Mouse (Mus musculus) cortical plate, adult 2 months (tissue): ENCODE measurements at regions not wholly inside any gene's neighbourhood (a gene's known extent, or its start where the extent isn't known, plus 50 kb on each side); places are given as distances from the start of the nearest gene placed in this dataset.

Experiments
- H3K27ac ChIP-seq: fragments of 200-500 bp; 2 replicates; pipeline ENCODE4 v1.5.1; 2012; ENCODE audit warnings: low read length, control low read depth, inconsistent platforms; ENCODE audit not compliant: insufficient read depth
- H3K4me1 ChIP-seq: fragments of 200-500 bp; 2 replicates; pipeline ENCODE4 v1.6.1; 2011; ENCODE audit warnings: low read length; ENCODE audit not compliant: control insufficient read depth, insufficient read depth
- H3K4me3 ChIP-seq: fragments of 200-500 bp; 2 replicates; pipeline ENCODE4 v1.5.1; 2011; ENCODE audit warnings: mild to moderate bottlenecking, low read length, control low read depth; ENCODE audit not compliant: insufficient read depth
- CTCF ChIP-seq: fragments of 200-500 bp; IDR thresholded peaks from 2 replicates; pipeline ENCODE4 v1.5.1; 2011; ENCODE audit warnings: mild to moderate bottlenecking, control low read depth, low read length; ENCODE audit not compliant: insufficient read depth; ENCODE audit errors: extremely low read depth
- POLR2A ChIP-seq: fragments of 200-500 bp; IDR thresholded peaks from 2 replicates; pipeline ENCODE4 v1.6.1; 2011; ENCODE audit warnings: mild to moderate bottlenecking, low read length, control low read depth; ENCODE audit not compliant: insufficient read depth; ENCODE audit errors: extremely low read depth

DNA sequence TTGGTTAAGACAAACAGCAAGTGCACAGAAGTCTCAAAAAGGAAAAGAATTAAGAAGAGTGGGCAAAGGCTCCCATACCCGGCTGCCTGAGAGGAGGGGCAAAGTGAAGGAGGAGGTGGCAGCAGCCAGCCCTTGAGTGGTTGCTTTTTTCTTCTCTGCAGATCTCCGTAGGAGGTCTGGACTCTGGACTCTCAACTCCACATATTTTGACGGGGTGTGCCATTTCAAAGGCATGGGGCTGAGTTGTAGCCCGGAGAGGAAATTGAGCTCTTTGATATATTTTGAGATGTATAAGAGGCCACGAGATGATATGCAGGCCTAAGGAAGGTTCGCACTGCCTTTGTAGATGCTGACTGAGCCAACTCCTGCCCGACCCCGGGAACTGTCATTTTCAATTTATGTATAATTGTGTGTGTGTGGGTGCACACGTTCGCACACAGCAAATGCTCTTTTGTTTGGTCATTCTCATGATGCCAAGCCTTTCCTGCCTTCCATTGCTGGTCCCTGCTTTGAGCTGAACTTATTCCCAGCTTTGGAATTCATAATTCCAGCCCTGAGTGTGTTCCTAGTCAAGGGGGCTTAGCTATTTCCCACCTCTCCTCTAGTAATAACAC is 56.4 kb downstream of the Cxcr4 start:
- Histone ChIP-seq H3K27ac (no peak overlapping the region), H3K4me1 (no peaks in the 10 kb centered on the region), H3K4me3 (no peak overlapping the region)
- TF ChIP-seq CTCF, result no peak

DNA sequence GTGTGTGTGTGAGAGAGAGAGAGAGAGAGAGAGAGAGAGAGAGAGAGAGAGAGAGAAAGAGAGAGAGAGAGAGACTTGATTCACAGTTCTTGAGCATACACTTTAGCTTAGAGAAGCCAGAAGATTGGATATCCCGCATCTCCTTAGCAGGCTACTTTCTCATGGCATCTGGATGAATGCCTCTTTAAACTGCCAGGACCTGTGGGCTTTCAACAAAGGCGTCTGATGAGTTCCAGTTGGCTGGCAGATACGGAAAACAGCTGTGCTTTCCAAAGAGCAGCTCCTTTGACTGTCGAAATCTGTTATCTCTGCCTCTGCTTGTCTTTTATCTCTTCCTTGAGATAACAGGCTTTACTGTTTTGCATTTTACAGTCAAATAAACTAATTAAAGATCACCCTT is 59.5 kb downstream of the Cxcr4 start:
- no peaks in the 10 kb centered on the region for H3K4me1 ChIP-seq
- no peak overlapping the region for H3K27ac ChIP-seq
- no peak overlapping the region for H3K4me3 ChIP-seq
- TF ChIP-seq POLR2A (no peak), CTCF (no peak)

DNA sequence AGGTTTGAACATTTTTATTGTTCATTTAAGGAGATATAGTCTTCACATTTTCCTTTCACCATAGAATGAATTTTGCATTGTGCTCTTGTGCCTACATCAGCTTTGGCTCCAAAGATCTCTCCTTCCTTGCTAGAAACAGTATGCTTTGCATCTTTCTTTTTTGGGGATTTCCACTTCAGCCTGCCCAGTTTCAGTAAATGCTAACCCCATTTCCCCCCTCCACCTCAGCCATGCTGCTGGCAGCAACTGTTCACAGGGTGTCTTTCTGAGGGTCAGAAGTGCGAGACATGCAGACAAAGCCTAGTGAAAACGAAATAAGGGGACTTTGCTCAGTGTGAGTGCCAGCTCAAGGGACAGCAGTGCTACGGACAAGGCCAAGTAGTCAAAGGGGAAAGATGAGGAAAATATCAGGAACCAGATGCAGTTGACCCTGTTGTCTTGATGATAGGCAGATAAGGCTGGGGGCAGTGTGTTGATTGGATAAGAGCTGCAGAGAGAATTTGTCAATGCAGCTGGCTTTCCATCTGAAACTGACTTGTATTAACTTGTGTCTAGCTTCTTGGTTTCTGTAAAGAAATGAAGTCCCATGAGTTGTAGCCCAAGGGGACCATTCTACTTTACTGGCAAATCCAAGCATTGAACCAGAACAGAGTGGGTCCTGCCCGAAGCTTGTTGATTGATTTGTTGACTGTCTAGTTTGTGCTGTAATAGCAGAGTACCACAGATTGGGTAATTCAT is 62.1 kb downstream of the Cxcr4 start:
- no peaks in the 10 kb centered on the region for H3K4me1 ChIP-seq
- no peak overlapping the region for H3K4me3 ChIP-seq
- no peak overlapping the region for H3K27ac ChIP-seq
- TF ChIP-seq CTCF (no peak), POLR2A (no peak)

DNA sequence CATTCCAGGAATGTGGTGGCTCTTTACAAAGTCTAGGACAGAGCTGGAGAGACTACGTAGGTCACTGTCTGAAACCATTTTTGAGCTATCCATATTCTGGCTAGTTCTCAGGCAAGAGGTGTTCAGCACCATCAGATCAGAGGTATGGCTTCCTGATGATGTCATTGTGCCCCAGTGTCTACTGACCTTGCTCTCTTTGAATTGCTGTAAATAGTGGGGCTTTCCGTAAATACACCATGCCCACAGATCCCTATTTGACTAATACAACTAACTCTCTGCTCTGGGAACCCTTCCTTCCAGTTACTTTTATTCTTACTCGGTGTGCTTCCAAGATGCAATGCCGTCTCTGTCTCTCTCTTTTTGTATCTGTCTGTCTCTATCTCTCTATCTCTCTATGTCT is 72.9 kb downstream of the Cxcr4 start:
- Histone ChIP-seq H3K4me3 (no peak overlapping the region), H3K27ac (no peak overlapping the region), H3K4me1 (no peaks in the 10 kb centered on the region)
- TF ChIP-seq CTCF (no peak), POLR2A (no peak)

DNA sequence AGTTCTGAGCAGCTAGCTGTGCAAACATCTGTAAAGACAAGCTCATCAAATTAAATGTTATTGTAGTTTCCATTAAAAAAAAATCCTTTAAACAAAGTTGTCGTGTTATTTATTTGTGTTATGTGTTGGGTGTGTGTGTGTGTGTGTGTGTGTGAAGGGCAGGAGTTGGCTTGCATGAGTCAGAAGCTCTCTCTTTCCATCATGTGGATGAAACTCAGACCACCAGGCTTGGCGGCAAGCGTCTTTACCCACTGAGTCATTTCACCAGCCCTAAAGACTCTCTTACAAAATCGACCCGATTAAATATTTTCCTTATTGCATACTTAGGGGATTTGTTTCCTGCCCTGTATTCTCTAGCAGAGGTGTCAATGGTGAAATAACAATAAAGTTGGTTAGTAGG is 73.6 kb downstream of the Cxcr4 start:
- TF ChIP-seq CTCF (no peak), POLR2A (no peak)
- H3K27ac ChIP-seq, result no peak overlapping the region
- H3K4me3 ChIP-seq, result no peak overlapping the region

DNA sequence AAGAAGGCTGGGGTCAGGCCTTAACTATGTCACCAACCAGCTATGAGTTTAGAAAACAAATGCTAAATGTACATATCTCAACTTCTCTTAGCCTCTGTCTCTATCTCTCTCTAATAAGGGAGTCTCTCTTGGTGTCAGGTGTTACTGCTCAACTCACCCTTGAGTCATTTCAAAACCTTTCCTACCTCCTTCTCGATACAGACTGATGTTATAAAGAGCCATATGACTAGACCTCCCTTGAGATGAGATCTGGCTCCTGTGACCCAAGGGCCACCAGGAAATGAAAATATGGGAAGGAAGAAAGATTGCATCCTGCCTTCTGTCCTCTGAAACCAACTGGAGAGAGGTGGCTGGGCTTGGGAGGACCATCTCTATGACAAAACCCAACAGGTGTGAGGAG is 74.7 kb downstream of the Cxcr4 start:
- Histone ChIP-seq H3K27ac (no peak overlapping the region), H3K4me1 (no peaks in the 10 kb centered on the region), H3K4me3 (no peak overlapping the region)
- TF ChIP-seq CTCF (no peak), POLR2A (no peak)

More for the DNA sequence above, 73.6 kb downstream of the Cxcr4 start:
- no peaks in the 10 kb centered on the region for H3K4me1 ChIP-seq

DNA sequence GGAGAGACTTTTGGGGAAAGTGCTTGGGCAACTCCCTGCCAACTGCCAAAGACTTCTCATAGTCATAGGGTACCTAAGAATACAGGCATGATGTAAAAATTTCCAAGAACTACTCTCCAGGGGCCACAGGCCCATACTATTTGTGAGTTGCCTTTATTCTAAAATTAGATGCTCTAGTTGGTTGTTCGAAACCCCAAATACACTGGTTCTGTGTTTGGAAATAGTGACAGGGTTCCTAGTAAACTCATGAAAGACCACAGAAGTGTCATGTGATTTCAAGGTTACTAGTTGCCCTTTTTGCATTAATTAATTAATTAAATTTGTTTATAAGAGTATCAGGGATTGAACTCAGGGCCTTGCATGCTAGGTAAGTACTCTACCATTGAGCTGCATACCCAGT is 77.8 kb downstream of the Cxcr4 start:
- TF ChIP-seq CTCF, result no peak
- no peak for TF ChIP-seq POLR2A

DNA sequence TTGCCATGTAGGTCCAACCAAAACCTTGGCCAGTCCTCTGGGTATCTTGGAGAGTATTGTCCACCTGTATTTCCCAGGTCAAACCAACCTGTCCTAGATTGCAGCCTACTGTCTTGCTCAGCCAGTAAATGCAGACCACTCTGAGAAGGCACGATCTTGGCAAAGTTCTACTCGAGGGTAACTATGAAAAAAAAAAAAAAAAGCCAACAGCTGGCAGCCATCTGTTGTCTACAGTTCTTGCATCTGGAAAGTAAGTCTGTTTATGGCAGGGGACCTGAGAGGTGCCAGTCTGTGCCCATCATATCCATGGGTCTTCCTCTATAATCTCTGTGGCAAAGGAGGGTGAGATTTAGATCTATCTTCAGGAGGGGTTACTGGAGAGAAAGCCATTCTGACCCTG is 78.2 kb downstream of the Cxcr4 start:
- no peaks in the 10 kb centered on the region for H3K4me1 ChIP-seq
- H3K4me3 ChIP-seq, result no peak overlapping the region
- H3K27ac ChIP-seq, result no peak overlapping the region
- TF ChIP-seq POLR2A (no peak), CTCF (no peak)

More for the DNA sequence above, 77.8 kb downstream of the Cxcr4 start:
- Histone ChIP-seq H3K4me3 (no peak overlapping the region), H3K27ac (no peak overlapping the region), H3K4me1 (no peaks in the 10 kb centered on the region)

DNA sequence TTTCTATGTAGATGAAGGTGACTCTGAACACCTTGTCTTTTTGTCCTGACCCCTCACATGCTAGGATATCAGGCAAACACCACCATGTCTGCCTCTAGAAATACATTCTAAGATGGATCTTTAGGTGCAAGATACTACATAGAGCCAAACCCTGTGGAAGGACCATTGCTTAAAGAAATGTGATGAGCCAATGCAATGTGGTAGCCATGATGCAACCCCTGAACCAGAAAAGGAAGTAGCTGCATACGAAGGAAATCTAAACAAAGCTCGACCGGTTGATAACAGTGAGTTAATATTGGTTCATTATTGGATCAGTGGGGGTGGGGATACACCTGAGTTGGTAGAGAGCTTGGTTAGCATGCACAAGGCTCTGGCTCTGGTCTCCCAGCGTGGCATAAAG is 78.9 kb downstream of the Cxcr4 start:
- Histone ChIP-seq H3K4me3 (no peak overlapping the region), H3K4me1 (no peaks in the 10 kb centered on the region), H3K27ac (no peak overlapping the region)
- no peak for TF ChIP-seq CTCF
- TF ChIP-seq POLR2A, result no peak

DNA sequence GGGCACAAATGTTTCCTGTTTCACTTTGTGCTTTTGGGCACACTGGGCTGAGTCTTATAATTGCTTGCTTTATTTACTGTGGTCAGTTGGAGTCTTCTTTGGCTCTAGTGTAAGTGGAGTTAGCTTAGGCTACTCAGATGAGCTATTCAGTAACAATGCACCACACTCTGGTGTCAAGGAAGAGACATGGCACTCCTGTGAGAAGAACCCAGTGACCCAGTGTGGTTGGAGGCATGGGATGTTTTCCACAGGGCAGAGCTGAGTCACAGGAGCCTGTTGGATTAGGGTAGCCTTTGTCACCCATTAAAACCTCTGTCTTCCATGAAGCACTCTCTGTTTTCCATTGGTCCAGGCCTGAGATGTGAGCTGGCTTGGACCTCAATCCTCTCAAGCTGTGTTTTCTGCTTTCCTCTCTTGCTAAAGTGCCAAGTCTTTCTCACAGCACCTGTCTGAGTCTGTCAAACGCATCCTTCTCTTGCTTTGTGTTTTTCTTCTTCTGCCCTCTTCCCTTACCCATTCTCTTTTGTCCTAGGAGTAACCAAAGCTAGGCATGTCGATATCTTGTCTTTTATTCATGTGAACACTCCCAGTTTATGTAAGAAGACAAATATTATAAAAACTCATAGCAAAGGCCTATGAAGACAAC is 83.2 kb downstream of the Cxcr4 start:
- H3K27ac ChIP-seq, result no peak overlapping the region
- no peaks in the 10 kb centered on the region for H3K4me1 ChIP-seq
- no peak overlapping the region for H3K4me3 ChIP-seq
- TF ChIP-seq POLR2A, result no peak
